Mouse (Mus musculus): Measurements from ENCODE around the gene Znrd1as. TPM values are rescaled to one million over a fixed set of nuclear protein-coding genes. Genes with fewer than 3 reads are reported as not detected.
A peak's percentile ranks its signal among the peaks of the same experiment; 100 is the strongest.
"Not testable (repeated sequence)": the region's sequence is repeated elsewhere in the genome, so short reads cannot be mapped to it uniquely, and the experiment has no call there.

Znrd1as gene
- total RNA-seq, 2 experiments from 2014 or later = 2.3 to 4.5 TPM

DNA sequence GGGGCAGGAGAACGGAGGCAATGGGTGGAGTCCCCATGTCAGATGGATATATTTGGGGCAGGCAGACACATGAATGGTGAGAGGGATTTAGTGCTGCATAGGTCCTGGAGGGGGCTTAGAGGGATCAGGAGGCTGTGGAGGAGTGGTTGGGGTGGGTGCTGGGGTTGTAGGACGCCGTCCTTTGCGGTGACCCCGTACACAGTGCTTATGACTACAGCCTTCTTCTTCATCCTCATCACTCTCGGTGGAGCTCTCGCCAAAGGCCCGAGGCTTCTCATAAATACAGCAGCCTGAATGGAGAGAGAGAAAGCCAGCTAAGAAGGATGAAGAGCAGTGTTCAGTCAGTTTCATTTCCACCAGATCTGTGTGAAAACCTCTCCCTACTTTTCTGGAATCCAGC is 9.1 kb upstream of the Znrd1as start:
- intact Hi-C loops (cut with DNase I) = loop anchor here (5.0 kb wide), 1 partner anchor 98 kb away; the partner anchor contains the start of gene Gabbr1

DNA sequence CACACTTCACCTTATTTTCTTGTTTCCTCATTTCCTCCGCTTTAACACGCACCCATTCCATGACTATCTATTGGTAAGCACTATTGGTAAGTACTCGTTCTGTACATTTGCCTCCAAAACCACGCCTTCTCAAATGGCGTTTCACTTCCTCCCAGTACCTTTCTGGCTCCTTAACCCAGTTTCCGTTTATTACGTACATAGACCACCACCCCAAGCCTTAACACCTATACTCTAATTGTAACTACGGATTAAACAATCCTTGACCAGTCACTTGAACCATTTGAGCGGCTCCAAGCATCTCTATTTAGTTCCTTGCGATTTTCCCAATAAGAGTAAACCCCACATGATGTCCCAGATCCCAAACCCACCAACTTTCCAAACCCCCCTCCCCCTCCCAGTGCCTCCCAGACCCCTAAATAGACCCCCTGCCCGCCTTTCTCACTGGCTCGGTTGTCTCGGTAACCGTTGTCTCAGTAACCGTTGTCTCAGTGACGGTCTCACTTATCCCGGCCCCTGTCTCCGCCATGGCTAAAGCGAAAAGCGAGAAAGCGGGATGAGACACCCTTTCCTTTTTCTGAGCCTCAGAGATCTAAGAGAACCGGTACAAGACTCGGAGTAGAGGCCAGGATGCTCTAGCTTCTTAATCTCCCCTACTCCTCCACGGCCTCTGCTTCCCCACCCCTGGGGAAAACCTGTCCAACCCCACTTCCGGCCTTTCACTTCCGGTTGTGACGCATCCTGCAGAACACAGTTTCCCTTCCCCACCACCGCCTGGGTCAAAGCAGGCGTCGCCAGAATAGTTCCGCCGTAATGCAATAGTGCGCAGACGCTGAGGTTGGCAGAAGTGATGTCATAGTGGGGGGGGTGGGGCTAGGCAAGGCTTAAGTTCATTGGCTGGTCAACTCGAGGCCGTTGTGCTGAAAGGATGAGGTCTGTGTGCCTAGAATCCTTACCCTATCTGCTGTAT is 7.1 kb upstream of the Znrd1as start, which contains the start of gene Ppp1r11:
Gene Ppp1r11 (minus strand): TSS at position 761 of the 967 bp plus-strand sequence.
- DNase-seq = peak; percentile 98
- intact Hi-C loops (cut with DNase I) = no loop called here

More for the DNA sequence above, 9.1 kb upstream of the Znrd1as start:
- DNase-seq = no peak

DNA sequence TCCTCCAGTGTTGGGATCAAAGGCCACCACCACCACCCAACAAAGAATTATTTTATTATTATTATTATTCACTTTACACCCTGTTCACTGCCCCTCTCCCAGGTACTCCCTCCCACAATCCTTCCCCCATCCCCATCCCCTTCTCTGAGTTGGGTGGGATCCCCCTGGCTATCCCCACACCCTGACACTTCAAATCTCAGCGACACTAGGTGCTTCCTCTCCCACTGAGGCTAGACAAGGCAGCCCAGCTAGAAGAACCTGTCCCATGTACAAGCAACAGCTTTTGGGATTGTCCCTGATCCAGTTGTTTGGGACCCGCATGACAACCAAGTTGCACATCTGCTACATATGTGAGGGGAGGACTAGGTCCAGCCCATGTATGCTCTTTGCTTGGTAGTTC is 5.8 kb upstream of the Znrd1as start:
- intact Hi-C loops (cut with DNase I) = no loop called here
- no peak for DNase-seq

DNA sequence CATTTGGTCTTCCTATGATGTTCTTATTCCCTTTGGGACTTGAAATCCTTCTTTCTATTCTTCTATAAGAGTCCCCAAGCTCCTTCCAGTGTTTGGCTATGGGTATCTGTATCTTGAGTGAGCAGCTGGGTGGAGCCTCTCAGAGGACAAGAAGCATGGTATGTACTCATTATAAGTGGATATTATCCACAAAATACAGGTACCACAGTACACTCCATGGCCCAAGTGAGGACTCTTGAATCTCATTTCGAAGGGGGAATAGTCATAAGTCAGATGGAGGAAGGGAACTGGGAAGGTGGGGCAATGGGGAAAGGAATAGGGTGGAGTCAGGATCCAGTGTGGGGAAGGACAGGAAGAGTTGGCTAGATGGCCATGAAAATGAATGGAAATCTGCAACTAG is 5.3 kb upstream of the Znrd1as start:
- no peak for DNase-seq
- intact Hi-C loops (cut with DNase I) = no loop called here

DNA sequence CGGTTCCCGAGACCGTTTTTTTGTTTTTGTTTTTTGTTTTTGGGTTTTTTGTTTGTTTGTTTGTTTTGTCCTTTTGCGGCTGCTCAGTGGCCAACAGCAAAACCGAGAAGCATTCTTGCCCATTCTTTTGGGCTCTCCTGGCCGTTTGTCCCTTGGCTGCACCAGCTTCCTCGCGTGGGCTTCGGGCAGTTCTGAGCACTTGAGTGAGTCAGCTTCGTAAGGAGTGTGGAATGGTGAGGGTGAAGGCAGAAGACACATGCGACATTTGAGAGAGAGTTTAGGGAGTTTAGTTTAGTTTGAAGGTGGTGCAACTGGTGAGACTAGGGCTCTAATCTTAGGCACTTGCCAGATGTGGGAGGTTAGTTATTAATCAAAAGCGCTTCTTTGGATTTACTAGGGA is 492 bp downstream of the Znrd1as start:
- intact Hi-C loops (cut with DNase I) = no loop called here
- no peak for DNase-seq

DNA sequence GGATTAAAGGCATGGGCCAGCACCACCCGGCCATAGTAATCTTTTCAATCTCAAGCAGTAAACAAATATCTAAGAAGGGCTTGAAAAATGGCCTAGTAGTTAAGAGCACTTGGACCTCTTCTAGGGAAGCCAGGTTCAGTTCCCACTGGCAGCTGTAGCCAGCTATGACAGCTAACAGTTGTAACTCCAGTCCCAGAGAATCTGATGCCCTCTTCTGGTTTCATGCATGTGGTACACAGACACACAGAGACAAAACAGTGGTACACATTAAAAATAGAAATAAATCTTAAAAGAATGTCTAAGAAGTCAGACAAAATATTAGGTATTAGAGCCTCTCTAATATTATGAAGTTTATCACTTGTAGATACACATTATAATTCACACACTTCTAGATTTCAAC is 2.7 kb downstream of the Znrd1as start:
- DNase-seq = no peak
- intact Hi-C loops (cut with DNase I) = no loop called here

DNA sequence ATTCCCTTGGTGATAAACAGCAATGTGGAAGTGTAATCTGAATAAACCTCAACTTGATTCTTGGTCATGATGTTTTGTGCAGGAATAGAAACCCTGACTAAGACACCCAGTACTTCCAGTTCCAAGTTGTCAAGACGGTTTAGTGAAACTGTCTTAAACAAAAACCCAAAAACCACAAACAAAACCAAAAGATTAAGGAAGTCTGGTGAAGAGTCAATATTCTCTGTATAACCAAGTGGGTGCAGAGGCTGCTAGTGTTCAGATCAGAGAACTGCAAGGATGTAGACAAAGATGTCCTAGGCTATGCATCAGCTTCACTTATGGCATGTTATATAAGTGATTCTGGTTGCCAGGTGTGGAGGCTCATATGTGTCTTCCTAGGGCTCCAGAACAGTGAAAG is 8.5 kb downstream of the Znrd1as start:
- intact Hi-C loops (cut with DNase I) = no loop called here
- no peak for DNase-seq

DNA sequence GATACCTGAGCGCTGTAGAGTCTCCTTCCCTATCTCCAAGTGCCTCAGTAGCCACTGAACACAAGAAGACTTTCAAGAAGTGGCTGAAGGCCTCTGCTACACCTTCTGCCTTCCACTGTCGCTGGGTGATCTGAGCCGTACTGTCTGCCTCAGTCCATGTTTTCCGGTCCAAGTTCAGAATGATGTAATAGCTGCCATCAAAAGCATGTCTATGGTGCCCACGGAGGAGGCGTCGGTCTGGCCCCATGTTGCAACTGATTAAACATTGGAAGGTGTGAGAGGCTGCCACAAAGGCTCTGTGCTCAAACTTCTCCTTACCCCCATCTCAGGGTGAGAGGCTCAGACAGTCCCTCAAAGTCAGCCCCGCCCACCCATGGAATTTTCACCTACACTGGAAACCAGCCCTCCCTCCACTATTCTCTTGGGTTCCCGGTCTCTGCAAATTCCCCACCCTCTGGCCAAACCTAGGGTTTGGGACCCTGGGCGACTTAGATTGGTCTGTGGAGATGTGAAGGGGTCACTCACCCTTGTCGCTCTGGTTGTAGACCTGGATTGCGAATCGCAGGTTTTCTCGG is 12.0 kb downstream of the Znrd1as start:
- DNase-seq = no peak
- intact Hi-C loops (cut with DNase I) = no loop called here

DNA sequence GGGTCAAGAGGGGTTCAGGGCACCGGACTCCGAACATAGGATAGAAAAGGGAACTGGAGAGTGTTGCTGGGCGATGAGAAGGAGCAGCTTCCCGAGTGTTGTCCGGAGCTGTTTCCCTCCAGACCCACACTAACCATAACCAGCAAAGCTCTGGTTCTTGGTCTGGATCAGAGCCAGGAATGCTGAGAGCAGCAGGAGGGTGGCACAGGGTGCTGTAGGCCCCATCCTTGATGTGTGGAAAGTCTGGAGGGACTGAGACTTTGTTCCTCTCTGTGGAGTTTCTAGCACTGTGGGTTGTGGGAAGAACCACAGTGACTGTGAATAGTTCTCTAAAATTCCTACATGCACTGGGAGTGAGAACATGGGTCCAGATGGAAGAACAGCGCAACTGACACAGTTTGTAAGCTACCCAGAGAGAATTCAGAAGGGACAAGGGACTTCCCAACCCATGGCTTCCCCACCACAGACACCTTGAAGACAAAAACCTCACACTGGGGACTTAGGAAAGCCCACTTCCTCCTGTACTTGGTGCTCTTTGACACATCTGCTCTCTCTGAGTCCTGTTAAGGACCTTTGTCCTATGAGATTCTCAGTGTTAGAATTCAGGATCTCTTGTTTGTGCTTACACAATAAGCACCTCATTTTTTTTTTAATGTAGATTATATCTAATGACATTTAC is 12.9 kb downstream of the Znrd1as start:
- no peak for DNase-seq

DNA sequence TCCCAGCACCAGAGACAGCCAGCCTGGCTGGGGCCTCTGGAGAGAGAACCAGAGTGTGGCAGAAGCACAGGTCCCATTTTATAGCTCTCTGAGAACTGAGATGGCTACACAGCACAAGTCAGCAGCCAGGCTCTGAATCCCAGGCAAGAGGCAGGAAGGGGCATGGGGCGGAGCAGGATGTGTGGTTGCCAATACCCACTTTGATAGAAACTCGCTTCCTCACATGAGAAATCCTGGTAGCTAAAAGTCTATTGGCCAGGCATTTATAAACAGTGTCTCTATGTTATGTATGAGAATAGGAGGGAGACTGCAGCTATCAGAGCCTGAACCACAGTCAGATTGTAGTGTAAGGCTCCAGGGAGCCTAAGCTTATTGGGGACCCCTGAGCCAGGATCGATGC is 14.4 kb downstream of the Znrd1as start:
- intact Hi-C loops (cut with DNase I) = no loop called here
- no peak for DNase-seq

More for the DNA sequence above, 12.9 kb downstream of the Znrd1as start:
- intact Hi-C loops (cut with DNase I) = no loop called here

DNA sequence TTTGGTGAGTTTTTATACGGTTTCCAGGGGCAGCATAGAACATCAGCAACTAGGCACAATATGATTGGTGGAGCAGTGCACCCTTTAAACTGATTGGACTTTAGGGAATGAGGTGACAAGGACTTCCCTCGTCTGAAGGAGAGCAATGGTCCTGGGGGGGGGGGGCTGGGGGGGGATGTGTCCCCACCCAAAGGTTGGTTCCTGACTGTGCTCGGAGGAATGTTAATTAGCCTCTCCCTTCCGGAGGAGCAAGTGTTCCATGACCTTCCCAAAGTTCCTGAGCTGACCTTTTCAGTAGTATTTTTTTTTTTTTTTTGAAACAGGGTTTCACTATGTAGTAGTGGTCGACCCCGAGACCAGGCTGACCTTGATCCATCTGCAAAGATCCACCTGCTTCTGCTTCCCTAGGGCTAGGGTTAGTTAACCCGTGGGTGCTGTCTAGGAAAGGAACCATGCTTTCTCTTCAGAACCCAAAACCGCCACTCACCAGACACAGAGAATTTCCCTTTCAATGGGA is 14.9 kb downstream of the Znrd1as start:
- intact Hi-C loops (cut with DNase I) = no loop called here
- DNase-seq = no peak

DNA sequence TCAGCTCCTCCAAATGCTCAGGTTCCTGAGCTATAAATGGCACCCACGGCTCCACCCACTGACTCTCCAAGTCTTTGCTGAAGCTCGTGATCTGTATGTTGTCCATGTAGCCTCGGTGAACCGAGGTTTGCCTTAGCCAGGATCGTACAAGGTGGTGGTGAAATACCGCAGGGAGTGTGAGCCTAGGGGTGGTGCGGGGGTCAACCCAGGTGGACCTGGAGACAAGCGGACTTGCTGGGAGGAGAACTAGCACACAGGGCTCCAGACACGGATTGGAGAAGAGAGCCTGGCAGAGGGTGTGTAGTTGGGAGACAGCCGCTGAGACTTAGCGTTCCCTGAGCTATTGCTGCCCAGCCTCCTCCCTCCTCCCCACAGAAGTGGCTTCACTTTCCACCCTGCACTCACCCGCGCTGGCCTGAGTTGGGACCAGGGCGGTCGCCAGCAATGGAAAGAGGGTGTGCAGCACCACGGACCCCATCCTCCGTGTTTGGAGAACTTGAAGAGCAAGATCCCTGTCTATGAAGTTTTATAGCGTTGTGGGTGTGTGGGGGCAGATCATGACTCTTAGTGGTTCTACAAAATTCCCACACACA is 22.9 kb downstream of the Znrd1as start, which contains the start of gene 2410137M14Rik:
Gene 2410137M14Rik (minus strand): TSS at position 17 of the 593 bp plus-strand sequence.
- DNase-seq = no peak
- intact Hi-C loops (cut with DNase I) = no loop called here

DNA sequence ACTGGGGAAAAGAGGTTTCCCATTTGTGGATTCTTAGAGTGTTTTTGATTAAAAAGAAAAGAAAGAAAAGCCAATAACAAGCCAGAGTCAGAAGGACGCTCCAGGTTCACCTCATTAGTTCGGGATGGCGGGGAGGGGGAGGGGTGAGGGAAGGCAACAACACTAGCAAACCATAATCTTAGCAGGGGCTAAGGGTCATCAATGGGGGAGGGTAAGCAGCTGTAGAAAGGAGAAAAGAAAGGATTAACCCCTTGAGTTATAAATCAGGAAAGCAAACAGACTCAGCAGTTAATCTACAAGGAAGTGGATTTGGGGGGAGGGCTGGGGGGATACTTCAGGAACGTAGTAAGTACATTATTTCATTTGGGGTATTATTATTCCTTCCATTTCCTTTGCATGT is 23.5 kb downstream of the Znrd1as start:
- no peak for DNase-seq
- intact Hi-C loops (cut with DNase I) = no loop called here

DNA sequence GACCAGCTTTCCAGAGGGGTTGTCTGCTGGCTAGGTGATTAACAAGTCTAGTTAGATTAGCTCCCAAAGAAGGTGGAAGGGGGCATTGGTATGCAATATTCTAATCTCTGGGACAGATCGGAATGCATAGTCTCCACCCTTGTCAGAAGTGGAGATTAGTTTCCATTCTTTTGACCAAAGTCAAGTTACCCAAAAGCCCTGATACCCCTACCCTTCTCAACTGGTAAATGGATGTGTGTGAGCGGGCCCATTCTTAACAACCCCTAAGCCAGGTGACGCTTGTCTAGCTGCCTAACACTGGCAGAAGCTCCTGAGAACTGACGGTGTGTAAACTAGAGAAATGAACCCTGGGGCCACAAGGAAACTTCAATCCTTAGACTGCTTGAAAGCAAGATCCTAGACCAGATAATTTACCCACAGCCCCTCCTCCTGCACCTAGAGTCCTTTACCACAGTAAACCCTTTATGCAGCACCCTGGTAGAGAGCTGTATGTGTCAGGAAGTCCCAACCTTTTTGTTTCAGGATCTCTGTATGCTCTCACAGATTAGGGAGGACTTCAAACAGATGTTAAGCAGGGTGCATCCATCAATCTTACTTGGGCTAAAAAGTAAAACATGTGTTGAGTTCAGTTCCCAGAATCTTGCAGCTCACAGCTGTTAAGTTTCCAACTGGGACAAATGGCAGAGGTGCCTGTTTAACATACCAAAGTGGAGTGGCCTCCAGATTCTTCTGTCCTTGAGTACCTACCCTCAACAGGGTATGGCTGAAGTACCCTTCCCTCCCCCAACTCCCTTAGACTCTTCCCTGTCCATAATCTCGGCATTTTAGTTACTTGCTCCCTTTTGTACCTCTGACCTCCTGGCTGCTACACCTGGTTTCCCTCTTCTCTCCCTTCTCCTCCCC is 24.1 kb downstream of the Znrd1as start:
- intact Hi-C loops (cut with DNase I) = no loop called here
- no peak for DNase-seq

DNA sequence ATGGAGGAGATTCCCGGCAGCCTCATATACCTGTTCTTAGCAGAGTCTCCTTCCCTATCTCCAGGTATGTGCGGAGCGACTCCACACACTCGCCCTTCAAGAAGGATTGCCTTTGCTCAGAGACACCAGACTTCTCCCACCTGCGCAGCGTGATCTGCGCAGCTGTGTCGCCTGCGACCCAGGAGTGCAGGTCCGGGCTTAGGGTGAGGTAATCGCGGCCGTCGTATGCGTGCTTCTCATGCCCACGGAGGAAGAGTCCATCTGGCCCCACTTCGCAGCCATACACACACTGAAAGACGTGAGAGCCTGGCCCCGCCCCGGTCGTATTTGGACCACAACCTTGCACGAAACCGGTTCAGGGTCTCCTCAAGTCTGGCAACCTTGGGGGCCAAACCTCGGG is 30.1 kb downstream of the Znrd1as start:
- DNase-seq = no peak
- intact Hi-C loops (cut with DNase I) = no loop called here

DNA sequence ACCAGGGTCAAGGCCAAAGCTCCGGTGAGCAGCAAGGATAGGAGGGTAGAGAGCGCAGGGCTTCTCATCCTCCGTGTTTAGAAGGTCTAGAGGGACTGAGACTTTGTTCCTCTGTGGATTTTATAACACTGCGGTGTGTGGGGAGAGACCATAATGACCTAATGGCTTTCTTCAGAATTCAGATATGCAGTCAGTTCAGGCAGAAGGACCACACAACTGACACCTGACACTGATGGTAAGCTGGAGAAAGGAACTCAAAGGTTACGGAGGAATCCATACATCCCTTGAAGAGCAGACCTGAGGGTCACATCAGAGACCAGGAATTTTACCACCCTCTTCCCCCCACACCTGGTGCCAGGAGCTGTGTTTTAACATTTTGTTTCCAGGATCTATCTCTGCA is 31.0 kb downstream of the Znrd1as start, which contains the start of gene H2-M5:
Gene H2-M5 (minus strand): TSS at position 101 of the 400 bp plus-strand sequence.
- intact Hi-C loops (cut with DNase I) = no loop called here
- no peak for DNase-seq

DNA sequence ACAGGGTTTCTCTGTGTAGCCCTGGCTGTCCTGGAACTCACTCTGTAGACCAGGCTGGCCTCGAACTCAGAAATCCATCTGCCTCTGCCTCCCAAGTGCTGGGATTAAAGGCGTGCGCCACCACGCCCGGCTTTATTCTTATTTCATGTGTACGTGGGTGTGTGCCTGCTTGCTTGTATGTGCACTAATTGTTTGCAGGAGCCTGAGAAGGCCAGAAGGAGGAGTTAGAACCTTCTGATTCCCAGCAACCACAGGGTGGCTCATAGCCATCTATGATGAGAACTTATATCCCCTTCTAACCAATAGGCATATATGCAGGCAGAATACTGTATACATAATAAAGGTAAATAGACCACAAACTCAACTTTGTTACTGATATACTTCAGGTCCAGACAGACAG is 32.2 kb downstream of the Znrd1as start:
- intact Hi-C loops (cut with DNase I) = not testable (repeated sequence)

DNA sequence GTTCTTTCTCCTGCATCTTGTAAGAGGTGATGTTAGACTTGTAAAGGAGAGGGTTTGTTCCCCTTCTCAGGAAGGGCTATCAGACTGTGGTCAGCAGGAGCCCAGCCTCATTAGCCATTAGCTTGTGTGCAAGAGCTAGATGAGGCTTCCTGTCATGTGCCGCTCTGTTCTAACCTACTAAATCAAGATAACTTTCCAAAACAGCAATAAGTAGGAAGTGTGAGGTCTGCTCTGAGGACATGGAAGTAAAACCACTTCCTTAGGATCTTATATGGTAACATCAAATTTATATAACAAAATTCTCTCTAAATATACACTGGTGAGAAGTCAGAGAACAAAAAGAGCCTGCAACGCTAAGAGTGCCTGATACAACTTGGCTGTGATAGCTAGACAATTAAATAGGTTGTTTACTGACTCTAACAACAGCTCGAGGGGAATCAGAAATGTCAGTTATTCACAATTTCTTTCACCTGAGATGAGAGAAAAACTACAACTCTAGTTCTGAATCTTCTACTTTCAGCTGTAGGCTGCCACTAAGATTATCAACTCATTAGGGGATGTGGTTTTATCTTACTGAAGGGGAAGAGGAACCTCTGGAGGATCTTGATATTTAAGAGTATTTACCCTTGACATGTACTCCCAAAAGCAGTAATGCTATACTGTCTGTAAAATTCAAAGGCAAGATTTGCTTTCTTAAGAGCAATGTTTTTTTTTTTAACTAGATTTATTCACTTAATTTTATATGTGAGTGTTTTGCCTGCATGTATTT is 34.1 kb downstream of the Znrd1as start:
- intact Hi-C loops (cut with DNase I) = no loop called here
- no peak for DNase-seq

More for the DNA sequence above, 32.2 kb downstream of the Znrd1as start:
- DNase-seq = not testable (repeated sequence)

All from left cerebral cortex, postnatal 4 days (tissue).